Mouse (Mus musculus) frontal cortex, postnatal 25 days (tissue): ENCODE measurements around the gene Mta3.
"Not testable (repeated sequence)": the region's sequence is repeated elsewhere in the genome, so short reads cannot be mapped to it uniquely, and the experiment has no call there.

Experiments used
- DNase-seq, 2 experiments: peaks; one replicate each; pipeline ENCODE4 v3.0.0; 2022; ENCODE audit warnings: low spot score in 2 of 2

Gene Mta3

DNA sequence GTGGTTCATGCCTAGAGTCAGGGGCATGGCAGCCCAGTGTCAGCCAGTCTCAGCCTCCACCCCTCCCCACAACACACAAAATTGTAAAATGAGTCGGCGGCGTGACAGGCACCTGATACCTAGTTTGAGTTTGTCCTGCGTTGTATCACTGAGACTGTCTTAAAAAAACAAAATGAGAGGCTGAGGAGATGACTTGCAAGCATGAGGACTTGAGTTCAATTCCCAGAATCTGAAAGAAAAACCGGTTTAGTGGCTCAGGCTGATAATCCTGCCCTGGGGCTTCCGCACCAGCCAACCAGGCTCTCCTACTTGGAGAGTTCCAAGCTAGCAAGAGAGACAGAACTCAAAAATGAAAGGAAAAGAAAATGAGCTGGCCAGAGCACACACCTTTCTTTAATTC is 2.9 kb downstream of the Mta3 start:
- DNase-seq: no peak

DNA sequence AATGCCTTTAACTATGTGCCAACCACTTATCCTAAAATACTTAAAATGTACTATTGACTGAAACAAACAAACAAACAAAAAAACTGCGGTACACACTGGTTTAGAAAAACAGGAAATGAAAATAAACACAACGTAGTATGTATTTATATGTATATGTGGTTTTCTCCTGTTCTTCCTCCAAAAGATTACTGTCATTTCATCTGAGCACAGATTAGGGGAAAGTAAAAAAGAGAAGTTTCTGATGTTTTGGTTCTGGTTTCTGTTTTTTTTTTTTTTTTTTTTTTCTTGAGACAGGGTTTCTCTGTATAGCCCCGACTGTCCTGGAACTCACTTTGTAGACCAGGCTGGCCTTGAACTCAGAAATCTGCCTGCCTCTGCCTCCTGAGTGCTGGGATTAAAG is 3.6 kb downstream of the Mta3 start:
- DNase-seq: not testable (repeated sequence)

DNA sequence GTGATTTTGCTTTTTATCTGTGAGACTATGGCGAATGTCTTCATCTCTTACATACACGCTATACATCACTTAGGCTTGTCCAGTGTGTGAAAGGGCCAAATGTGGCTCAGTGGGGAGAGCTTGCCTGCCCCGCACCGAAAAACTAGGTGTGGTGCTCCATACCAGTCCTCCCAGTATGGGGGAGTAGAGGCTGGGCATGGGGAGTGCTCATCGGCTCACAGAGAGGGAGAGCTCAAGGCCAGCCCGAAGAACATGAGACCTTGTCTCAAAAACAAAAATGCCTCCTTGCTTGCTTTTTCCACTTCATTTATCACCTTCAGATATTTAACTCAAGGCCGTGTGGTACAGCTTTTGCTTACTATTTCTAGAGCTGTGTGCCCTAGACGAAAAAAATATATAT is 4.7 kb downstream of the Mta3 start:
- DNase-seq: no peak

DNA sequence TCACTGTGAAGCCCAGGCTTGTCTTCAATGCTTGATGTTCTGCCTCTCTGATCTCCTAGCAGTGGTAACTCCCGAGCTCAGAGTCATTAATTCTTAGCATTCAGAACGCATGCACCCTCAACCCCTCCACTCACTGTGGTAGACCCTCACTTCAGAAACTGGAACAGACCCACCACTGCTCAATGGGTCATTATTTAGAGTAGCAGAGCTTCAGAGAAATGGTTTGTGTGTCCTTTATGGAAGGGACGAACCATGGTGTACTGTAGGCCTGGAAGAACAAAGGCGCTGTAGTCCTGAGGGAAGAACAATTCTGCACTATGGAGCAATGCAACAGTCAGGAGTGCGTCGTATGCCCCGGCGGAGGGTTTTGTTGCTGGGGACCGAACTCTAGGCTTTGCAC is 6.4 kb downstream of the Mta3 start:
- no peak for DNase-seq

DNA sequence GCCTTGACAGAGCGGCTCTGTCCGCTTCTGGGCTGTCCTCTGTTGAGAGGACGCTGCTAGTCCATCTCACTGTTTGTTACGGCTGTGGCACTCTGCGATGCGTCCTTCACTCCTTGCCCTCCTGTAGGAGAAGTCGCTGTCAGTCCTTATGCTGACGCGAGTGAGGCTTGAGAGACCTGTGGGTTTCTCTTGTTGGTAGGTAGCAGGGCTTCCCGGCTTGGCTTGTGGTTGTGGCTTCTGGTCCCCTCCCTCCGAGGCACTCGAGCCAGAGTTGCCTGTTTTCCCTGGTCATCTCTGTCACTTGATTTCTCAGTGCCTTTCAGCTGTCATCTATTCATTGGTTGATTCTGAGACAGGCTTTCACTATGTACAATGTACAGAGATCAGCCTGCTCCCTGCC is 14.5 kb downstream of the Mta3 start:
- DNase-seq: no peak

DNA sequence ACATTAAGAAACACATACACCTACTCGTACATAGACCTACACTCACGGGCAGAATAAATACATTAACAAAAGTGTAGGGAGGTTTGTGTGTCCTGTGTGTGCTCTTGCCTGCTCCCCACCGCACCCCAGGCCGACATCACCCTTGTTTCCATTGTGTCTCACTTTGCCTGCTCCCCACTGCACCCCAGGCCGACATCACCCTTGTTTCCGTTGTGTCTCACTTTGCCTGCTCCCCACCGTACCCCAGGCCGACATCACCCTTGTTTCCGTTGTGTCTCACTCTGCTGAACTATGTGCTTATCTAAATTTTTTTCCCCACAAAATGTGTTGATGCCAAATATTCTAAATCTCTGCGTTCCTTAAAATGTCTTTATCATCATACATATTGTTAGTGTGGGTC is 15.2 kb downstream of the Mta3 start:
- DNase-seq: no peak

DNA sequence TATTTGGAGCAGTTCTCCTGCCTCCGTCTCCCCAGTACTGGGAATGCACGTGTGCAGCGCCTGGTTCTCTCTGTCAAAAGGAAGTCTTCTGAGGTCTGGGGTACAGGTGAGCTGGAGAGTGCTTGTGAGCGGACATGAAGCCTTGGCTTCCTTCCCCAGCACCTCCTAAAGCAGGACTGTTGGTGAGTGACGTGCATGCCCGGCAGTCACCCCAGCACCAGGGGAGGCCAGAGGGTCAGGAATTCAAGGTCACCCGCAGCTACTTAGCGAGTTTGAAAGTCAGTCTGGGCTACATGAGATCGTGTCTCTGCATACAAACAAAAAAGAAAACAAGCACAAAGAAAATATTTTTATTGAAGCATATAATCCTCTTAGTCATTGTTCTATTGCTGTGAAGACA is 17.1 kb downstream of the Mta3 start:
- DNase-seq: no peak

DNA sequence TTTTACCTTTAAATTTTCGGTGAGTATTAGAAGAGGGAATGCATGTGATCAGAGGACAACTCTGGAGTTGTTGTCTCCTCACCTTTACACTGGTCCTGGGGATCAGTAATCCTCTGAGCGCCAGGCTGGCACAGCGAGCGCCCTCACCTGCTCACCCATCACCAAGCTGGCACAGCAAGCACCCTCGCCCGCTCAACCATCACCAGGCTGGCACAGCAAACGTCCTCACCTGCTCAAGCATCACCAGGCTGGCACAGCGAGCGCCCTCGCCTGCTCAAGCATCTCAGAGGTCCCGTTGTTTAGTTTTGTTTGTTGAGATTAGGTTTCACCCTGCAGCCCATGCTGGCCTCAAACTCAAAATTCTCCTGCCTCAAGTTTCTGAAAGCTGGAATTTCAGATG is 20.5 kb downstream of the Mta3 start:
- no peak for DNase-seq

DNA sequence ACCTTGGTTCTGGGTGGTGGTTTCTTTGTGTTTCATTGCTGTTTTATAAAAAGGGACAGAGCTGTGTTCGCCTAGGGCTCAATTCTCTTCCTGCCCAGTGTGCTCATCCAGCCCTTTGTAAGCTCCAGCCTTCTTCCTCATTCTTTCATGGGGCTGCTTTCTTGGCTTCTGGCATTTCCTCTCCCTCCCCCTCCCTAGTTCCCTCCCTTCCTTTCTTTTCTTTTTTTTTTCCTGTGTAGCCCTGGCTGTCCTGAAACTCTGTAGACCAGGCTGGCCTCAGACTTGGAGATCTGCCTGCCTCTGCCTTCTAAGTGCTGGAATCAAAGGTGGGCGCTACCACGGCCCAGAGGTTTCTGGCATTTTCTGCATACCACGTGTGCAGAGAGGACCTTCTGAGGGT is 21.7 kb downstream of the Mta3 start:
- DNase-seq: no peak

DNA sequence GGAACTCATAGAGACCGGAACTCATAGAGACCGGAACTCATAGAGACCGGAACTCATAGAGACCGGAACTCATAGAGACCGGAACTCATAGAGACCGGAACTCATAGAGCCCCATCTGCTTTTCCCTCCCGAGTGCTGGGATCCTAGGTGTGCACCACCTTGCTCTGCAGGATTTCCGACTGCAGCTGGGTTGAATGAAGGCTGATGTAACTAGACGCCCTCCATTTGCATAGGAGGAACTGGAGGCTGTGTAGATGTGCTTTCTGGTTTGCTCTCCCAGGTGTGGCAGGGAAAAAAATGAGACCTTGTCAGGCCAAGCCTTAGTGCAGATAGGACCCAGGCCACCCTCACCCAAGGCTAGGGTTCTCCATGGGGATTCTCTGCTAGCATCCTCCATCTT is 23.1 kb downstream of the Mta3 start:
- no peak for DNase-seq

DNA sequence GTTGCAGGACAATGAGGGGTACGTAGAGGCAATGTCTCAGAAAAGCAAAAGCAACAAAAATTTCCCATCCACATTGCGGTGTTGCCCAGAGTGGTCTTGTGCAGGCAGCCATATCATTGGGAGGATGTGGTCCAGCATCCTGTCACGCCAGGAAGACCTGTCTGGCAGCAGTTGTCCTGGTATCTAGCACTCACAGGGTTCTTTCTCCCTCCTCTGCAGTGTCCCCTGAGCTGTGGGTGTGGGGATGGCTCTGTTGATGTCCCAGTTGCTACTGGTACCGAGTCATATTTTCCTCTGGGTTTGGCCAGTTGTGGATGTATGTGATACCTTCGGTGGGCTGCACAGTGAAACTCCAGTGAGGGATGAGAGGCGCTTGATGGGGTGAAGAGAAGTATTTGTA is 24.2 kb downstream of the Mta3 start:
- DNase-seq: no peak

DNA sequence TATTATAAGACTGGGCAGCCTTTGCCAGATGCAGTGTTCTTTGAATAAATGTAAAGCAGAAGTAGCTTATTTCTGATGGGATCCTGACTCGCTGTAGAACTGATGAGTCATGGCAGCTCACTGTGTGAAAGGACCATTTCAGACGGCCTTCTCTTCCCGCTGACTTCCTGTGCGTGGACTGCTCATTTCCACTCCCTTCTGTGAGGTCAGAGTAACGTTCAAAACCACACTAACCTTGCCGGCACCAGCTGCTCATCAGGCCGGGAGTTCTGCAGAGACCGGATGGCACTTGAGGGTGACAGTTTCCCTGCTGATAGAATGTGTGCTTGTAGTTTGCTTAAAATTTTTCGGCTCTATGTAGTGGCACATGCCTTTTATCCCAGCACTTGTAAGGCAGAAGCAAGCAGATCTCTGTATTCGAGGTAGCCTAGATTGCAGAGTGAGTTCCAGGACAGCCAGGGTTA is 26.2 kb downstream of the Mta3 start:
- DNase-seq: no peak

DNA sequence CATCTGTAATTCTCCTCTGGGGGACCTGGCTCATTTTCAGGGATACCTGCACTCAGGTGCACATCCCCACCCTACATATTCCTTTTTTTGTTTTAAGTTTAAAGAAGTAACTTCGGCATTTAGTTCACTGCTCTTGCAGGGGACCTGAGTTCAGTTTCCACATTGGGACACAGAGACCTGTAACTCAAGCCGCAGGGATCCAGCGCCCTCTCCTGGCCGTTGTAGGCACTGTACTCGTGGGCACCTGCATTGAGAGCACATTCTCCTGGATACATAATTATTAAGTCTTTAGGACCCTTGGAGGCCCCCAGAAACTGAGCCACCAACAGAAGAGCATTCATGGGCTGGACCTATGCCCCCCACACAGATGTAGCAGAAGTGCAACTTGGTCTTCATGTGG is 26.8 kb downstream of the Mta3 start:
- DNase-seq: no peak

DNA sequence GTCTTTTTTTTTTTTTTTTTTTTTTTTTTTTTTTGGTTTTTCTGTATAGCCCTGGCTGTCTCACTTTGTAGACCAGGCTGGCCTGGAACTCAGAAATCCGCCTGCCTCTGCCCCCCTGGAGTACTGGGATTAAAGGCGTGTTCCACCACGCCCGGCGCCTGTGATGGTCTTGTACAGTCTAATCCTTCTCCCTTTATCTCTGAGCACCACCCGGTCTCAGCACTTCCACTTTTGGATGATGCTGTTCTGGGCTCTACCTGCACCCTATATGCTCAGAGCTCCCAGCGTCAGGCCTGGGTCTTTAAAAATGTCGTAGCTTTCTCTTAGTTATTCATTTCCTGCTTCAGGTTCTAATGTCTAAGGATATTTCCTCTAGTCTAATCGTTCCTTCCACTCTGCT is 30.7 kb downstream of the Mta3 start:
- no peak for DNase-seq

DNA sequence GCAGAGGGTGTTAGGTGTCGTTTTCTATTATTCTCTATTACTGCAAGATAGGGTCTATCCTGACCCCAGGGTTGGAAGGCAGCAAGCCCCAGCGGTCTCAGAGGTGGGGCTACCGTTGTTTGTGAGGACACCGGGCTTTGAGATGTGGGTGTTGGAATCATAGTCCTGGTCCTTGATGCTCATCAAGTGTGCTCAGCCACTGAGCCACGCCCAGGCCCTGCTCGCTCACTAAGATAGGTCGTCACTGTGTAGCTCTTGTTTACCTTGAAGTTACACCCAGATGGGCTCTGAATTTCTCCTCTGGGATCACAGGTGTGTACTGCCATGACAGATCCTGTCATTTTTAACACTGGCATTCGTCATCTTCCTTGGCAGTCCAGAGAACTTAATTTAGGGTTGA is 31.8 kb downstream of the Mta3 start:
- DNase-seq: no peak

DNA sequence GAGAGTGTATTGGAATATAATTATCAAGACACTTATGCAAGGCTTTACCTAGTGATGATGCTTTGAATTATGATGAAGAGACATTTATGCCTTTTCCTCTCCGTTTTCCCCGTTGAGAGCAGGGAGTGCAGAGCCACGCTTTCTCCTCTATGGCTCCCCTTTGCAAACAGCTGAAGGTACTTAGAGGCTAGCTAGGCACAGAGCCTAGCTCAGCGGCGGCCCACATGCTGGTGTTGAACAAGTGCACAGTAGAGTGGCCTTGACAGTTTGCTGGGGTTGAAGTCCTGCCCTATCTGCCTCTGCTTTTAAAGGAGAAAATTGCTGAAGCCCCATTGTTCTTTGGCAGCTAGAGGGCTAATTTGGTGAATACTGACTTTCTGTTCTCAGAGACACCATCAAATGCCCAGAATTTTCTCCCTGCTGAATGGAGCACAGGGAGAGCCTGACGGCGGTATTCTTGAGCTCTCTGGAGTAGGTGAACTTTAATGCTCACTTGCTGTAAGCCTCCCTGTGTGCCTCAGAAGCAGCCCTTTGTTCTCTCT is 34.2 kb downstream of the Mta3 start:
- no peak for DNase-seq

DNA sequence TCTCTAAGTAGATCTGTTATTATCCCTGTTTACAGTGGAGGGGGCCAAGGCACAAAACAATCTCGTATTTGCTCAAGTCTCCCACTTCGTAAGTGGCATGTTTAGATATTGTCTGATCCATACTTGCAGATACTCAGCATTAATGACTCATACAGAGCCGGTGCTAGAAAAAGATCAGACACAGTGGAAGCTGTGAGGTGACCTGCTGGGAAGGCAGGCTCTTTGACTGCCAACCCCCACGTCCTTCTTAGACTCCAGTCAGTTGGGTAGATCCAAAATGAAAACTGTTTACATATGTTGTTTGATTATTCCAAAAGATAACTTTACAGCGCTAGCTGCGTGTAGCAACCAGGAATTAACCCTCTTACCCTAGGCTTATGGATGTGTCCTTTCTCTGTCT is 35.3 kb downstream of the Mta3 start:
- DNase-seq: no peak

DNA sequence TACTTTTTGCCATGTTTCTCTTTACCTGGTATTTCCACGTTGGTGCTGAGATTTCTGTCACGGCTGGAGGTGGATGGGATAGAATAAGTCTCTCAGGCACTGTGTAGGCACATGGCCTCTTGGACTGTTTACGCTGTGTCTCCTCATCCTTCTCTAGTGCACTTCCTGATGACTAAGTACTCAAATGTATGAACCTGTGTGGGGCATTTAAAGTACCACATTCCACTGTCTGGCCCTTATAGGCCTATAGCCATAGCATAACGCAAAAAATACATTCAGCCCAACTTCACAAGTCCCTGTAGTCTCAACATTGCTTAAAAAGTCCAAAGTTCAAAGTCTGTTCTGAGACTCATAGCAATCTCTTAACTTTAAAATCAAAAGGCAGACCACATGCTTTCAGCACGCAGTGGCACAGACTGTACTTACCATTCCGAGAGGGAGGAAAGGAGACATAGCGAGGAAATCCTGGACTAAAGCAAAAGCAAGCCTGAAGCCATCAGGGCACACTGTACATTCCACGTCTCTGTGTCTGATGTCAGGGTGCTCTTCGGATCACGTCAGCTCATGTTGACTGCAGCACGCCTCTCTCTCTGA is 38.4 kb downstream of the Mta3 start:
- DNase-seq: no peak

DNA sequence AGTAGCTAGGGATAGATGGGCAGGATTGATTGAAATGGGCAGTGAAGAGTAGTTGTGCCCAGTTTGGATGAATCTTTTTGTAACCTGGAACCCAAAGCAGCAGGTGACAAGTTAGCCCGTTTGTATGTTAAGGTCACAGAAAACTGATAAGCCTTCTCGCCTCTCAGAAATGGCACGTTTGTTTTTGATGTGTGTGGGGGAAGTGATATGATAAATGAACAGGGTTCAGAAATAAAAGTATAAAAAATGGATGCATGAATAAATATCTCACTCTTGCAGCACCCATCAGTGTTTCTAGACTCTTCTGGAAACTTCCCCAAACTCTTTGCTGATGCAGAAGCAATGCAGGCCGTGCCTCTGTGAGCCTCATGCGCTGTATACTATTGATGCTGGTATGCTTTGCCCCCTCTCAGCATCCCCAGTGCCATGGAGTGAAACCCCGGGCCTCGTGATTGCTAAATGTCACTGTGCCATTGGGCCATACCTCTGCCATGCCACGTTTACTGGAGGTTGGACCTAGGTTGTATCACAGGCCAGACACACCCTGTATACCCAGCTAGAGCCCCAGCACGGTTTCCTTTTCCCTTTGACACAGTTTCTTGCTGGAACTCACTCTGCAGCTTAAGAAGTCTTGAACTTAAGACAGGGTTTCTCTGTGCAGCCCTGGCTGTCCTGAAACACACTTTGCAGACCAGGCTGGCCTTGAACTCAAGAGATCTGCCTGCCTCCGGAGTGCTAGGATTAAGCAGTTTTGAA is 41.6 kb downstream of the Mta3 start:
- DNase-seq: no peak

DNA sequence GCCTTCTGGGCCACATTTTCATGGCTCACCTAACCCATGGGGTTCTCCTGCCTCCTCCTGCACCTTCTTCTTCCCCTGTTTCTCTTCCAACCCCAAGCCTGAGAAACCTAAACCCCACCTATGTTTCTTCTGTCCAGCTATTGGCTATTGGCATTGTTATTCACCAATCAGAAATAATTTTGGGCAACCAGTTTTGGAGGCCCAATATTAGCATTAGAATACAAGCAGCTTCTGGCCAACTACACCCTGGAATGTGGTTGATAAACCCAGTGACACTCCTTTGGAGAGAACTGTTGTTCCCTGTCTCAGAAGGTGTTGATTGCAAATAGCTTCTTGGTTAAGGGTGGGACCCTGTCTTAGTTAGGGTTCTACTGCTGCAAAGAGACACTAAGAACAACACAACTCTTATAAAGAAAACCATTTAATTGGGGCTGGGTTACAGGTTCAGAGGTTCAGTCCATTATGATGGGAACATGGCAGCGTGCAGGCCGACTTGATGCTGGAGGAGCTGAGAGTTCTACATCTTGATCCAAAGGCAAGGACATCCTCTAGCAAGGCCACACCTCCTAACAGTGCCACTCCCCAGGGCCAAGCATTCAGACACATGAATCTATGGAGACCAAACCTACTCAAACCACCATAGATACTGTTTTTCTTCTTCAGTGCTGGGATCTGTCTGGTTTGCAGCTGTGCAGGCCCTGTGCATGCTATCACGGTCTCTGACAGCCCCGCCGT is 44.4 kb downstream of the Mta3 start:
- no peak for DNase-seq

DNA sequence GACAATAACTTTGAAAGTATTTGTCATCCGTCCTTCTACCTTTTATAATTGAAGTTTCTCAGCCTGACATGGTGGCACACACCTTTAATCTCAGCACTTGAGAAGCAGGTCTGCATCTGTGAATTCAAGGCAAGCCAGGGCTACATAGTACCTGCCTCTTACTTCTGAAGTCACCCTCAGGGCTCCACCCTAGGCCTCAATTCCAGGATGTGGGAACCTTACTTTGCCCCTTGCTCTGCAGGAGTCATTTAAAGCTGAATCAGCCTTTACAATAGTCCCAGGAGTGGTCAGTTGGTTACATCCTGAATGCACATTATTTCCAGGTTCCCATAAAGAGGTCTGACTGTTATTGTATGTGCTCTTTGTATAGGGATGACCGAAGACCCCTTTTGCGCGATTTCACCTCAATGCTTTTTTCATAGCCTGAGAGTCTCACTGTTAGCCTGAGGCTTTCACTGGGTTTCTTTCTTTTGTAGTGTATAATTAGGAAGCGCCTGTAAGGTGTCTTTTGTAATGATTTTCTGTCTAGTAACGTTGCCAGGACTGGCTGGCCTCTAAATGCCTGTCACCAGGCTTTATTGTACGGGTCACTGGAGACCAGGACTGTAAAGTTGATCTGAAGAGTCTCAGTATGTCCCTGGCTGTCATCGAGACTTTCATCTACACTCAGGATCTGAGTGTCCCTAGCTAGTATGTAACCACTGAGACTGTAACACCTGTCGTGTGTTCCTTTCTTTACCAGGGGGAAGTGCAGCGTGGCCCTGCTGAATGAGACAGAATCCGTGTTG is 47.3 kb downstream of the Mta3 start:
- no peak for DNase-seq

DNA sequence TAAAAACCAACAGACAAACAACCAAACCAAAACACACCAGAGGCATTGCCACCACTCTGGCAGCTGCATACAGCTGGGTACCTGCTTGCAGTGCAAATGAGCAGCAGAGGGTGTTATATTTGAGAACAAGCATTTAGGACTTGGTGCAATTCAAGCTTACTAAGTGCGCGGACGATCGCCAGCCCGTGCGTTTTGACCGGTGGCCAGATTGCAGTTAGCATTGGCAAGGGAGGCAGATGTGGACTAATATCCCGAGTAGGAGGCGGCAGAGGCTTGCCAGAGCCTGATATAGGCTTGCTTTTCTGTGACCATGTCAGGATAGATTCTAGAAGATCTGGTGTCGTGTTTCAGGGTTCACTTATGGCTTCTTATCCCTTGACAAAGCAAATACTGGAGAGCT is 52.1 kb downstream of the Mta3 start:
- no peak for DNase-seq
